Mouse (Mus musculus): ENCODE data around the gene Ttc21b.

The Ttc21b gene

DNA sequence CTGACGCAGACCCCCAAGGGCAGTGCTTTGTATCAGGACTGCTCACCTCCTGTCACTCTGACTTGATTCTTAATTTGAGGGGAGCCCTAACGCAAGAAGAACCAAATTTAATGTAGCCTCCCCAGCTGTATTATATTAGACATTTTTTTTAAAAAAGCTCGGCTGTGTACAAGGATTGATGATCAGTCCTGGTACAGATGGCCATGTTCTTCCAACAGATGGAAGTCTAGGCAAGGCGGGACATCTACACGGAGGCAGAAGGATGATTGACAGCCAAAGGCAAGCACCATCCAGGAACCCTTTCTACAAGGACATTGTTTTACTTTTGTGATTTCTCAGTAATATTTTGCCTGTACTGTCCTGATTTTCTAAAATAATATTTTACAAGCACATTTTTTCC is 83.3 kb downstream of the Ttc21b start:
- intact Hi-C loops (cut with DNase I) = no loop called here

DNA sequence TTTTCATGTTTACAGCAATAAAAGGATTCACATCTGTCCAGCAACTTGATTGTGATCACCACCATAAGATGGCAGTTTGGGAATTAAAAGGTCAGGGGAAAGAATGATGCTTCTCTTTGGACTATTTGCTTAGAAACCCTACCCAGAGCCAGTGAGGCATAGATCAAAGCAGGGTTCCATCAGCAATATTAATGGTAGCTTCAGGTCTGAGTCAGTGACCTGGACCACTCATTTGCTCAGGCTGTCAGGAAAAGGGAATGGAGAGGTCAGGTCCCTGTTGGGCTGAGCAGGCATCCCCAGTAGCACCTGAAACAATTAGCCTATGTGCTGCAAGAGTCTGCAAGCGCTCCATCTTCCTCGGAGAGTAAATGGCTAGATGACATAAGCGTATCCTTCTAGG is 84.8 kb downstream of the Ttc21b start:
- intact Hi-C loops (cut with DNase I) = no loop called here

DNA sequence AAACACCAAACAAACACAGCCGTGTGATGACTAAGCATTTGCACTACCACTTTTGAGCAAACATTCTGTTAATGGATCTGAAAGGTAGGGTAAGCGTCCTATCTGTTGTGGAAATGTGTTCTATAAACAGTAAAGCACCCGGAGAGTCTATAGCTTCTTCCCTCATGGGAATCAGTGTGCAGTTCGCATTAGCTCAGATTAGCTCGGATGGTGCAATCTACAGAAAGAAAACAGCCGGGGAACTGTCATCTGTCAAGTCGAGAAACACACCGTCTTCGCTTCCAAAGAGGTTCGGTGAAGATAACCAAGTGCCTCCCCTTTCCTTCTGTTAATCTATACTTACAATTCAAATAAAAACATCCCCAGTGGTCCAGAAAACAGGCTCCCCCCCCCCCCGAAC is 85.7 kb downstream of the Ttc21b start:
- intact Hi-C loops (cut with DNase I) = no loop called here

DNA sequence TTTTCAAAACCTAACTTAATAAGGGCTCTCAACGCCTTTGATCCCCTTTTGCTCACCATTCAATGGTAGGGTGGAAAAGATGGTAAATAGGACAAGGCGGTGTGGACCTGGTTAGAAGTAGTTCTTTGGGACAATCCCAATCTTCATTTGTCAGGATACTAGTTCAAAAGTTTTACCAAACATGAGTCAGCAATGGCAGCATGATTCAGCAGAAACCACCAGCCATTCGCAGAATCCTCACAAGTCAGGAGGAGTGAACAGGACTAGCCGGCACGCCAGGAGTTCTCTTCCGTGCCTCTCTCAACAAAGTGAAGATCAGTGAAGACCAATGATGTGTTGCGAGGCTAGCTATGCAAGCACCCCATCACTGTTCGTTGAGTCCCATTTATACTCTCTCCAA is 91.4 kb downstream of the Ttc21b start:
- intact Hi-C loops (cut with DNase I) = no loop called here

DNA sequence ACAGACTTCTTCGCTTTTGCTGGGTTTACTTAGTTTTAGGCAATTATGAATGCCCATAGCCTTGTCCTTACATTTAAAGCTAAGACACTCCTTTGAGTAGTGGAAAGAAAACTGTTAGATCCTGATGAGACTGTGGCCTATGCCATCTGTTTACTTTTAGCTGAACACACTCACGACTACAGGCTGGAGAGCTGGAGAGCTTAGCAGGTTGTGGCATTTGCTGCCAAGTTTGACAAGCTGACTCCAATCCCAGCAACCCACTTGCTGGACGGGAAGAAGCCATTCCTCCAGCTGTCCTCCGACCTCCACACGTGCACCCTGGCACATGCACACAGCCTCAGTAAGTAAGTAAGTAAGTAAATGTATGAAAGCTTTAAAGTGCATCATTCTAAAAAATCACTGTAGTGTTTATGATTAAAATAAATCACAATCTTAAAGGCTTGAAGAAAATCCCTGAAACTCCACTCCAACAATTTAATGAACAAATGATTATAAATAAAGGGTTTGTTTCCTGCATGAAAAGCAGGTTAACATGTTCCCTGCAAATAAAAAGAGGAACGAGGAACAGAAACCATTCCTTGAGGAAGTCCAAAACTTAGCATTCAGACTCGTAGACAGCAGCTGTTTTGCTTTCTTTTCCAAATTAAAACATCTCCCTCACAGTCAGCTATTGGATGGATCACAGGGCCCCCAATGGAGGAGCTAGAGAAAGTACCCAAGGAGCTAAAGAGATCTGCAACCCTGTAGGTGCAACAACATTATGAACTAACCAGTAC is 98.1 kb downstream of the Ttc21b start:
- intact Hi-C loops (cut with DNase I) = no loop called here

DNA sequence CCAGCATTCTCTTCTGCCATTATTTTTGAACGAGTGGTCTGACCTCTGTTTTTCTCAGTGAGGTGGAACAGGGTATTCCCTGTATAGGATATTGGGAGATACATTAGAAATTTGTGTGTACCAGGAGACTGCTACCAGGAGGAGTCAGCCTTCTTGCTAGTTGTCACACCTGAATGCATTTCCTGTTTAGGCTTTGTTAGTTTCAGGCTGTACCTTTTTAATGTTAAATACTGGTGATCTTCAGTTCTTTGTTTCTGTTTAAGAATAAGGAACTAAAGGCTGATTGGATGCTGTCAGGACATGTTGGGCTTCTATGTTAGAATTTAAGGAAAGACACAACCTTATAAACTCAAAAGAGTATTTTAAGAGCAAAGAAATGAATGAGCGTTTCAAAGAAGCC is 105.0 kb downstream of the Ttc21b start:
- intact Hi-C loops (cut with DNase I) = no loop called here

DNA sequence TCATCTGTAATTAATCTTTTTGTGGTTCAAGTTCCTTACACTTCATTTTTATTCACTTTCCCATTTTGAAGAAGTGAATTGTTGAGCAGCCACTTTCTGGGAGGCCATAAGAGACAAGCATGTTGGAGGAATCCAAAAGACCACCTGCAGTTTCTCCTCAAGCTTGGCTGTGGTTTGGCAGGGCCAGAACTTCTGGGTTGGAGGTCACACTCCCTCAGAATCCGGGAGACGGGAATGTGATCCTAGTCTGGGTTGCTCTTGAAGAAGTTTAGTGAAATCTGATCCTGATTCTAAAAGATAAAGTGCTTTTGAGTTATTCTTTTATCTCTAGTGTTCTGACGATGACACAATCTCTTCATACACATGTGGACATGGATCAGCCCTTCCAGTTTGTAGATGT is 105.9 kb downstream of the Ttc21b start:
- intact Hi-C loops (cut with DNase I) = no loop called here

DNA sequence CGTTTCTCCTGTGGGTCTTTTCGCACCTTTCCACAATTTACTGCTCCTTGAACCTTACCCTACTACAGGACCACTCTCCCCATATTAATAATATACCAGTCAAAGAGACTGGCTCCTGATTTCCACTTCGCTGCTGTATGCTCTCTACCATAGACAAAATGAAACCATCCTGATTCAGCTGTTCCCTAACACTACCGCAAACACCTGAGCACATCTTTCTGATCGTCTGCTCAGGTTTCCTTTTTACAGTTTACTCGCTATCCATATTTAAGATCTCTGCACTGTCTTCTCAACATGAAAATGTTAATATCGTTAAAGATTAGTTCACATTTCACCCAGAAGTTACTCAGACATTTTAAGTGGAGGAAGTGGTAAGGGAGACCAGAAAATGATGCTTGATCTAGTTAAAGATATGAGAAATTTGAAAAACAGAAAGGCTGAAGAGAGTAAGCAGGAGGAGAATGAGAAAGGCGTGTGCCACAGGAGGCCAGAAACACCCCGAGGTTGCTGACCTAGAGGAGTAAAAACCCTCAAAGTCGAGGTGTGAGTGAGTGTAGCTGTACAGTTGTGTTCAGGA is 107.7 kb downstream of the Ttc21b start:
- intact Hi-C loops (cut with DNase I) = no loop called here

DNA sequence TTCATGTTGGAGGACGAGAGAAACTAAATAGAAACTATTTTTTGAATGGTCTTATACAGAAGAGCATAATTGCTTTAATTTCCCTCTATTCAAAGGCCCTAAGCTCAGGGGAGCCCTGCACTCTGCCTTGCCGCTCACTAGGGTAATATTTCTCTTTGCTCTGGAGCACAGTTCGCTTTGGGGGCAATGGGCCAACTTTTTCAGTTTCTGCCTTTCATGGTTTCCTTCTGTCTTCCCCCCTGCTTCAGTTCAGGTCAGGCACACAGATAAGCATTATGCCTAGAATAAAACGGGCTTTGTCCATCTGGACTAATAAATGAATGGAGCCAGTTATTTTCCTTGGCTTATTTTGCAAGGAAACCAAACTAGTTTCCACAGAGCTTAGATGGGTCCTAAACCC is 109.9 kb downstream of the Ttc21b start:
- intact Hi-C loops (cut with DNase I) = no loop called here

DNA sequence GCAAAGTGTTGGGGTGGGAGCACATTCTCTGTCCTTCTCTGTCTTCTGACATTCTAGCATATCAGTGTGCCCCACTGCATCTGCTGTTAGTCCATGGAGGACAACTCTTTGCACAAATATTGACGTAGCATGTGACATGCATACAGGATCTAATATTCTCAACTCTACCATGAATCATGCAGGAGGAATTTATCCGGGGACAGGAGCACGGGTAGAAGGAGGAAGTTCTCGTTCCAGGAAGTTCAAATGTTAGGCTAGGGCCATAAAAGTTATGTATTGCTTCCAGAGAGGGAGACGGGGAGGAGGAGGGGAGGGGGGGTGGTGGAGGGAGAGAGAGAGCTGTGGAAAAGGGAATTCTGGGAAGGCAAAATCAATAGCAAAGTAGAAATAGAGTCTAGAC is 111.6 kb downstream of the Ttc21b start:
- intact Hi-C loops (cut with DNase I) = no loop called here

DNA sequence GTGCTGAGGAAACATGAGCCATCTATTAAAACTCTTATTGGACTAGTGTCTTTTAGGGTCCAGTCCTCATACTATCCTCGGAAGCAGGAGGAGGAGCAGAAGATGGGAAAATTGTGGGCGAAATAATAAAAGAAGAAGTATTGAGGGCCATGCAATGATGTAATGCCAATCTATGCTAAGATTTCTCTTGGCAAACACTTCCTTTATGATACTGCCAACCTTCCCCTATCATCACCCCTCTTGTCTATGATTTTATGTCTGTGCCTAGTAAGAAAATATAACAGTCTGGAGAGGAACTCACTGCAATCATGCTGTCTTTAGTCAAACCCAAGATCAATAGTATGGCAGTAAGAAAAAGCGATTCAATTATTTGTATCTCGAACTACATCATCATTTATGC is 113.1 kb downstream of the Ttc21b start:
- intact Hi-C loops (cut with DNase I) = no loop called here

DNA sequence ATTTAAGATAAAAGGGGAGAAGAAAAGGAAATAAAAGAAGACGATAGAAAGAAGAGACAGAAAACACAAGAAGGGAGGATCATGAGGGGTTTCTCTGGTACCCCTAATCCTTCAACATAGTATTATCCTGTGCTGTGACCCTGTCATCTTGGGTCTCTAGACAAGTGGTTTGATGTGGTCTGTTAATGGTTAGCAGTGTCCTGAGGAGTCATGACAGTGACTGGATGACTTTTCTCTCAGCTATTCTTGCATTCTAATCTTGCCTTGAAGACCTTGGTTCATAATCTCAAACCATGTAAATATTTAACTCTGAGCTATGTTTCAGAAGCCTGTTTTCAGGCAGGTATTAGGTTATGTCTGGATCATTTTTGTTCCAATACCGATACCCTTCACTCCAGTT is 113.7 kb downstream of the Ttc21b start:
- intact Hi-C loops (cut with DNase I) = no loop called here

DNA sequence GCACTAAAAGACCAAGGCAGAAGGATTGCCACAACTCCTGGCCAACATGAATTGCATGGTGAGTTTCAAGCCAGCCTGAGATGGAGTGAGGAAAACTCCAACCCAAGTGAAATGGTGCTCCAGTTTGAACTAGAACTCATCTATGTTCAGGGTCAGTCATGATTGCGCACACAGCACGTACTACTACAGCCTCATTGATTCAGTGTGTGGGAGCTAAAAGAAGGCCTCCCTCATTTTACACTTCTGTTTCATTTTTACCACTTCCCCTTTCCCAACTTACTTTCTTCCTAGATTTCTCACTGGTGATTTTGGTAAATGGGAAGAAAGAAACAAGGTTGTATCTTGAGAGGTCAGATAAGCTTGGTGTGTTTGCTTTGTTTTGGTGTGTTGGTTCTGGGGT is 114.1 kb downstream of the Ttc21b start:
- intact Hi-C loops (cut with DNase I) = no loop called here

DNA sequence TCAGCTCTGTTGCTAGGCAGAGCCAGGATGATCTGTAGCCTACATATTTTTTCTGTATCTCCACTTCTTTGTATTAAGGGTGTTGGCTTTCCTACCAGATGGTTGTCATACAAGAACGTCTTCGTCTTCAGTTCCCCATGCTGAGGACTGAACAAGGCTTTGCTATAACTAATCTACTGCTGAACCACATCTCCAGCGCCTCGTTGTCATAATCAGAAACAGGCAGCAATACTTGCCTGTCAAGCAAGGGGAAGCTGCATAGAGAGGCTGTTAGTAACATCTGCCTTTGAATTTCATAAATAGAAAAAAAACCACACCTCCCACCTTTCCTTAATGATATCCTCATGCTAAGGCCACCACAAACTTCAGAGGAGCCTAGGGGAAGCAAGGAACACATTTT is 116.2 kb downstream of the Ttc21b start:
- intact Hi-C loops (cut with DNase I) = no loop called here

Measured in adrenal gland (tissue).